Mouse (Mus musculus) frontal cortex, adult 2 months (tissue): ENCODE data around the gene Ift122. TPM values are rescaled to one million over a fixed set of nuclear protein-coding genes. Genes with fewer than 3 reads are reported as not detected.

Experiments used
- polyA plus RNA-seq: library from polyadenylated mRNA; depleted of rRNA; stranded (reverse); fragments of >200 nt; gene quantifications from 2 replicates; pipeline ENCODE4 v1.2.3, GENCODE M21; 2012; rRNA removed

Ift122 gene
- polyA plus RNA-seq, 1 experiment, result 30.1 TPM

Other genes starting within 250 kb of the Ift122 start
- 143 and 144 TPM in 2 replicates for gene Raf1, start 176.8 kb upstream of the Ift122 start, polyA plus RNA-seq
- gene Tmem40, start 91.1 kb upstream of the Ift122 start, polyA plus RNA-seq, result 15.3 and 24.4 TPM in 2 replicates
- 5.1 and 5.7 TPM in 2 replicates for gene Cand2, start 78.9 kb upstream of the Ift122 start, polyA plus RNA-seq
- 936 and 1,149 TPM in 2 replicates for gene Rpl32, start 44.7 kb upstream of the Ift122 start, polyA plus RNA-seq
- 5.4 and 5.5 TPM in 2 replicates for gene Efcab12, start 15.1 kb upstream of the Ift122 start, polyA plus RNA-seq
- 9.2 and 9.6 TPM in 2 replicates for gene Mbd4, start 99 bp upstream of the Ift122 start, polyA plus RNA-seq
- gene Rho, start 78.3 kb downstream of the Ift122 start, polyA plus RNA-seq, result 0.86 and 1.6 TPM in 2 replicates
- not detected in 2 replicates for gene H1foo, start 91.5 kb downstream of the Ift122 start, polyA plus RNA-seq
- 56.5 and 73.7 TPM in 2 replicates for gene Plxnd1, start 141.5 kb downstream of the Ift122 start, polyA plus RNA-seq